In genomic region chr7:141394771-141395170, GRCm38 (mm10) we compare ENCODE assay signal across 9 mouse cellular contexts. TPM values are rescaled to one million over a fixed set of nuclear protein-coding genes. Genes with fewer than 3 reads are reported as not detected.
DNase-seq lines count a peak whose midpoint lies in the region; ATAC-seq and TF ChIP-seq lines count a peak whose summit lies in the region.
"Had no signal": no experiment of that assay in that cellular context is flagged by ENCODE, and none has a peak within 500 bp of the region (broad histone marks: within the 10 kb centered on the region; RNA-seq: fewer than 3 reads in every experiment).

No protein-coding gene starts in this region.

- ATAC-seq in kidney, embryonic 16.5 days (ENCODE audit: low FRiP score, low TSS enrichment), result no peak
- no peak for ATAC-seq in G1E (ENCODE audit: extremely low read depth, insufficient number of reproducible peaks, low FRiP score, poor library complexity, severe bottlenecking)
- no peak for ATAC-seq in neural tube, embryonic 11.5 days (ENCODE audit: insufficient read depth, low FRiP score, low TSS enrichment)

- peaks cover 14% of the 10 kb centered on the region for H3K4me1 ChIP-seq in kidney, embryonic 16.5 days (ENCODE audit: insufficient read depth, low read length)
- peaks cover 58% of the 10 kb centered on the region for H3K4me1 ChIP-seq in G1E (ENCODE audit: insufficient read depth, low read depth, low read length)
- no peaks in the 10 kb centered on the region for H3K4me1 ChIP-seq in brown adipose tissue, adult 24 weeks (ENCODE audit: control insufficient read depth, insufficient read depth, insufficient read length, low read length)
- peaks cover 12% of the 10 kb centered on the region for H3K4me1 ChIP-seq in neural tube, embryonic 11.5 days (ENCODE audit: control insufficient read depth, insufficient read depth, low read length)

- no peaks in the 10 kb centered on the region for H3K27me3 ChIP-seq in kidney, embryonic 16.5 days (ENCODE audit: insufficient read depth, low read length)
- H3K27me3 ChIP-seq in G1E (ENCODE audit: insufficient read depth, low read length), result no peaks in the 10 kb centered on the region
- no peaks in the 10 kb centered on the region for H3K27me3 ChIP-seq in neural tube, embryonic 11.5 days (ENCODE audit: control insufficient read depth, insufficient read depth, low read length)
- H3K27me3 ChIP-seq: heart, embryonic 15.5 days had no signal

- peak; percentile 55 for DNase-seq in kidney, adult 11 months
- DNase-seq in G1E (ENCODE audit: low spot score) (peak; percentile 24), liver (peak; percentile 89)
- DNase-seq in gastrocnemius, postnatal 10 days, result peak; percentile 75
- DNase-seq in neural tube, embryonic 11.5 days (ENCODE audit: low spot score), result peak; percentile 76
- peak; percentile 66 to 74 for DNase-seq in thymus, postnatal 36 days

- no peaks in the 10 kb centered on the region for H3K9me3 ChIP-seq in kidney, embryonic 16.5 days (ENCODE audit: low read length)
- no peaks in the 10 kb centered on the region for H3K9me3 ChIP-seq in G1E (replicated peaks)
- no peaks in the 10 kb centered on the region for H3K9me3 ChIP-seq in neural tube, embryonic 11.5 days (ENCODE audit: control insufficient read depth, low read length)
- H3K9me3 ChIP-seq: heart, embryonic 15.5 days had no signal

- peaks cover 25% of the 10 kb centered on the region for H3K36me3 ChIP-seq in kidney, embryonic 16.5 days (ENCODE audit: insufficient read depth, low read length)
- H3K36me3 ChIP-seq in G1E (replicated peaks), result peaks cover 50% of the 10 kb centered on the region
- no peaks in the 10 kb centered on the region; the same call in none of the 2 replicates for H3K36me3 ChIP-seq in neural tube, embryonic 11.5 days (ENCODE audit: control insufficient read depth, insufficient read depth, low read length)

- H3K4me2 ChIP-seq in kidney, embryonic 16.5 days (replicated peaks; ENCODE audit: low read depth, low read length), result no peak overlapping the region
- H3K4me2 ChIP-seq in neural tube, embryonic 11.5 days (ENCODE audit: low read depth), result no peak overlapping the region
- H3K4me2 ChIP-seq: heart, embryonic 15.5 days had no signal

- no peak overlapping the region for H3K4me3 ChIP-seq in kidney, embryonic 16.5 days (ENCODE audit: low read length)
- no peak overlapping the region for H3K4me3 ChIP-seq in G1E (ENCODE audit: low read depth, low read length)
- no peak overlapping the region for H3K4me3 ChIP-seq in brown adipose tissue, adult 24 weeks (ENCODE audit: insufficient read depth, low read depth, low read length)
- H3K4me3 ChIP-seq in neural tube, embryonic 11.5 days (ENCODE audit: low read depth, low read length), result no peak overlapping the region
- H3K4me3 ChIP-seq: heart, embryonic 15.5 days had no signal

- no peak overlapping the region for H3K9ac ChIP-seq in kidney, embryonic 16.5 days (replicated peaks; ENCODE audit: low read length)
- H3K9ac ChIP-seq in neural tube, embryonic 11.5 days (ENCODE audit: low read length), result no peak overlapping the region
- H3K9ac ChIP-seq: heart, embryonic 15.5 days had no signal

- 27% methylated on average over 6 of the region's 6 CpGs for WGBS in kidney, embryonic 16.5 days
- WGBS in neural tube, embryonic 11.5 days, result 22% methylated on average over 6 of the region's 6 CpGs

- H3K27ac ChIP-seq in kidney, embryonic 16.5 days (ENCODE audit: low read length), result no peak overlapping the region
- 0 out of 2 replicates have a peak overlapping the region, but pooled peaks have one; percentile 28 for H3K27ac ChIP-seq in brown adipose tissue, adult 24 weeks (replicated peaks; ENCODE audit: low read depth, low read length)
- no peak overlapping the region for H3K27ac ChIP-seq in neural tube, embryonic 11.5 days (ENCODE audit: low read depth, low read length)
- H3K27ac ChIP-seq: heart, embryonic 15.5 days had no signal

- peak; percentile 88 for TF ChIP-seq CTCF in G1E (IDR thresholded peaks at IDR 0.05; ENCODE audit: low read depth, low read length)

RNA-seq across cellular contexts. Expression of gene Taldo1, which starts 2.8 kb away (rescaled TPM):
- 371 and 374 TPM in 2 replicates for polyA plus RNA-seq in kidney, embryonic 16.5 days (2015; fragmentation: Nextera tagmentation; extraction: Ambion mirVana)
- total RNA-seq in G1E (2014; fragmentation: Nextera tagmentation) (59.1 and 68.2 TPM in 2 replicates), G1E (2017) (514 and 659 TPM in 2 replicates)
- polyA plus RNA-seq in G1E (2012), result 207 and 336 TPM in 2 replicates
- 1,487 and 1,572 TPM in 2 replicates for polyA plus RNA-seq in brown adipose tissue, adult 24 weeks (2012; ENCODE audit: insufficient read depth, insufficient read length, missing spikeins)
- total RNA-seq in gastrocnemius, postnatal 10 days (2021), result 100 to 1,000 TPM; 110 to 111 TPM
- polyA plus RNA-seq in neural tube, embryonic 11.5 days (2014; fragmentation: Nextera tagmentation; extraction: Ambion mirVana), result 359 and 371 TPM in 2 replicates

RNA-seq across cellular contexts. Expression of gene Gatd1, which starts 19.2 kb away (rescaled TPM):
- polyA plus RNA-seq in kidney, embryonic 16.5 days (2015; fragmentation: Nextera tagmentation; extraction: Ambion mirVana), result 63.7 and 65.3 TPM in 2 replicates
- total RNA-seq in G1E (2014; fragmentation: Nextera tagmentation) (22.6 and 30.8 TPM in 2 replicates), G1E (2017) (23.8 and 23.9 TPM in 2 replicates)
- 15.4 and 16.5 TPM in 2 replicates for polyA plus RNA-seq in G1E (2012)
- 19.9 and 23.3 TPM in 2 replicates for polyA plus RNA-seq in brown adipose tissue, adult 24 weeks (2012; ENCODE audit: insufficient read depth, insufficient read length, missing spikeins)
- total RNA-seq in gastrocnemius, postnatal 10 days (2021), result 10 to 100 TPM; 12.1 to 13.5 TPM
- 44.1 and 46.0 TPM in 2 replicates for polyA plus RNA-seq in neural tube, embryonic 11.5 days (2014; fragmentation: Nextera tagmentation; extraction: Ambion mirVana)

RNA-seq across cellular contexts. Expression of gene Cend1, which starts 34.5 kb away (rescaled TPM):
- 3.0 TPM in 2 replicates for polyA plus RNA-seq in kidney, embryonic 16.5 days (2015; fragmentation: Nextera tagmentation; extraction: Ambion mirVana)
- total RNA-seq in G1E (2014; fragmentation: Nextera tagmentation), result not detected in 2 replicates
- total RNA-seq in G1E (2017), result not detected in 2 replicates
- not detected in 2 replicates for polyA plus RNA-seq in G1E (2012)
- polyA plus RNA-seq in brown adipose tissue, adult 24 weeks (2012; ENCODE audit: insufficient read depth, insufficient read length, missing spikeins), result 2.6 and 6.4 TPM in 2 replicates
- 1 to 10 TPM in 1 of 2 experiments, under 1 TPM in 1; 0.66 to 1.4 TPM for total RNA-seq in gastrocnemius, postnatal 10 days (2021)
- polyA plus RNA-seq in neural tube, embryonic 11.5 days (2014; fragmentation: Nextera tagmentation; extraction: Ambion mirVana), result 8.8 and 13.9 TPM in 2 replicates

RNA-seq across cellular contexts. Expression of gene Slc25a22, which starts 42.9 kb away (rescaled TPM):
- polyA plus RNA-seq in kidney, embryonic 16.5 days (2015; fragmentation: Nextera tagmentation; extraction: Ambion mirVana), result 33.2 and 39.9 TPM in 2 replicates
- total RNA-seq in G1E (2014; fragmentation: Nextera tagmentation), result 16.3 and 20.8 TPM in 2 replicates
- 3.7 and 3.8 TPM in 2 replicates for total RNA-seq in G1E (2017)
- 51.8 and 54.9 TPM in 2 replicates for polyA plus RNA-seq in G1E (2012)
- 79.8 and 96.8 TPM in 2 replicates for polyA plus RNA-seq in brown adipose tissue, adult 24 weeks (2012; ENCODE audit: insufficient read depth, insufficient read length, missing spikeins)
- total RNA-seq in gastrocnemius, postnatal 10 days (2021), result 10 to 100 TPM; 14.5 to 25.7 TPM
- polyA plus RNA-seq in neural tube, embryonic 11.5 days (2014; fragmentation: Nextera tagmentation; extraction: Ambion mirVana), result 45.2 and 45.8 TPM in 2 replicates

RNA-seq across cellular contexts. Expression of gene Pidd1, which starts 49.1 kb away (rescaled TPM):
- 11.4 and 12.6 TPM in 2 replicates for polyA plus RNA-seq in kidney, embryonic 16.5 days (2015; fragmentation: Nextera tagmentation; extraction: Ambion mirVana)
- total RNA-seq in G1E (2014; fragmentation: Nextera tagmentation), result 22.9 and 29.6 TPM in 2 replicates
- 8.8 and 8.9 TPM in 2 replicates for total RNA-seq in G1E (2017)
- polyA plus RNA-seq in G1E (2012), result 40.1 and 59.6 TPM in 2 replicates
- 0.58 and 0.75 TPM in 2 replicates for polyA plus RNA-seq in brown adipose tissue, adult 24 weeks (2012; ENCODE audit: insufficient read depth, insufficient read length, missing spikeins)
- total RNA-seq in gastrocnemius, postnatal 10 days (2021), result 1 to 10 TPM; 2.4 to 3.2 TPM
- polyA plus RNA-seq in neural tube, embryonic 11.5 days (2014; fragmentation: Nextera tagmentation; extraction: Ambion mirVana), result 9.5 and 10.3 TPM in 2 replicates

Comparison
In these comparisons a context has a peak if more than half of its experiments do, and no peak if none do; other contexts are left out.
1. DNase-seq: peak in every context shown above with its lines; median percentile 89 in liver; 76 in neural tube, embryonic 11.5 days; 75 in gastrocnemius, postnatal 10 days; 70 in thymus, postnatal 36 days; 55 in kidney, adult 11 months; 24 in G1E.